Mouse (Mus musculus): ENCODE results near the gene Irgq.
"Not testable (repeated sequence)": the region's sequence is repeated elsewhere in the genome, so short reads cannot be mapped to it uniquely, and the experiment has no call there.

Irgq gene

DNA sequence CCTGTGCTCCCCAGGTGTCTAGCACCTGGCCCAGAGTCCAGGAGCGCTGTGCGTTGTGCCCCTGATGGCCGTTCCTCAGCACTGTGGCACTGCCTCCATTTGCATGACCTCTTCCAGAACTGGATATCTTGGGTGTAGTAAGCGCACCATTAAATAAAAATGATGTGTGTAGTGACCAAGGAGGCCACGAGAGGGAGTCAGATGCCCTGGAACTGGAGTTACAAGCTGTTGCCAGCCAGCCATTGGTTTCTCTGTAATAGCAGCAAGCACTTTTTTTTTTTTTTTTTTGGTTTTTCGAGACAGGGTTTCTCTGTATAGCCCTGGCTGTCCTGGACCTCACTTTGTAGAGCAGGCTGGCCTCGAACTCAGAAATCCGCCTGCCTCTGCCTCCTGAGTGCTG lies 14.2 kb upstream of the Irgq start:
- DNase-seq, result peak in 1 of 2 experiments; percentile 43

GRCm38 (mm10) chr7:24517077-24517476 lies 13.4 kb upstream of the Irgq start:
- DNase-seq, result no peak

- DNase-seq, result no peak
These were observed 12.8 kb upstream of the Irgq start for GRCm38 (mm10) chr7:24517654-24518053.

- no peak for DNase-seq
These were observed 11.4 kb upstream of the Irgq start for GRCm38 (mm10) chr7:24519130-24519529.

DNA sequence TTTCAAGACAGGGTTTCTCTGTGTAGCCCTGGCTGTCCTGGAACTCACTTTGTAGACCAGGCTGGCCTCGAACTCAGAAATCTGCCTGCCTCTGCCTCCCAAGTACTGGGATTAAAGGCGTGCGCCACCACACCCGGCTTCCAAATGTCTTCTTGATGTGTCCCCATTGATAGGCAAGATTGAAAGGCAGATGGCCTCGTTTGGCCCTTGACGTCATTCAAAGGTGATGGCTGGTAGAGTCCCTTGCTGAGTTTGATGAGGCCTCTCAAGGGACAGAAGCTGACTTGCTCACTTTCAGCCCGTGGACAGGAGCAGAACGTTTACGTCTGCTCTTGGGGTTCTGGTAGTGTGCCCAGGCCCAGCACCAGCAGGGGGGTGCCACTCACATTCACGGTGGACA lies 10.4 kb upstream of the Irgq start:
- not testable (repeated sequence) for DNase-seq

DNA sequence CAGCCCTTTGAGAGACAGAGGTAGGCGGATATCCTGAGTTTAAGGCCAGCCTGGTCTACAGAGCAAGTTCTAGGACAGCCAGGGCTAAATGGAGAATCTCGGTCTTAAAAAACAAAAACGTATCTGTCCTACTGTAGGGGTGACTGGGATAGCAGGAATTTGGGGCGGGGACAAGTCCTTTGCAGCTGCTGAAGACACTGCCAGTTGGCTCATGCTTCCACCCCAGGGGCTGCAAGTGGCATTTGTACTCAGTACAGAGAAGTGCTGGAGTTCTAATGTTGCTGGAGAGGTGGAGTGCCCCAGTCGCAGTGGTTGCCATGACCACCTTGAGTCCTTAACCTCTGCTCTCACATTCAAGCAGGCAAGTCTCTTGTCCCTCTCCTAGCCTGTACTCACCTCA lies 7.7 kb upstream of the Irgq start:
- no peak for DNase-seq

GRCm38 (mm10) chr7:24523723-24524122 lies 6.8 kb upstream of the Irgq start:
- DNase-seq, result no peak

DNA sequence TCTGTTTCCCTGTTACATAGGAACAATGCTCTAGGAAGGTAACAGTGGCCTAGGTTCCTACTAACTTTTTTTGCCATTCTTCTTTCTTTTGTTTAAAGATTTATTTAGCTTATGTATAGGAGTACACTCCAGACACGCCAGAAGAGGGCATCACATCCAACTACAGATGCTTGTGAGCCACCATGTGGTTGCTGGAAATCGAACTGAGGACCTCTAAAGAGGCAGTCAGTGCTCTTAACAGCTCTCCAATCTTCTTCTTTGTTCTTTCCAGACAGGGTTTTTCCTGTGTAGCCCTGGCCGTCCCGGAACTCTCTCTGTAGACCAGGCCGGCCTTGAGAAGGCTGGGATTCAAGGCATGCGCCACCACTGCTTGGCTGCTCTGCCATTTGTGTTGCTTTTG lies 5.5 kb upstream of the Irgq start:
- DNase-seq, result no peak

GRCm38 (mm10) chr7:24525686-24526420 lies 4.6 kb upstream of the Irgq start:
- no peak for DNase-seq

GRCm38 (mm10) chr7:24528861-24529260 lies 1.6 kb upstream of the Irgq start:
- no peak for DNase-seq

GRCm38 (mm10) chr7:24529580-24529979 lies 909 bp upstream of the Irgq start:
- DNase-seq, result no peak

DNA sequence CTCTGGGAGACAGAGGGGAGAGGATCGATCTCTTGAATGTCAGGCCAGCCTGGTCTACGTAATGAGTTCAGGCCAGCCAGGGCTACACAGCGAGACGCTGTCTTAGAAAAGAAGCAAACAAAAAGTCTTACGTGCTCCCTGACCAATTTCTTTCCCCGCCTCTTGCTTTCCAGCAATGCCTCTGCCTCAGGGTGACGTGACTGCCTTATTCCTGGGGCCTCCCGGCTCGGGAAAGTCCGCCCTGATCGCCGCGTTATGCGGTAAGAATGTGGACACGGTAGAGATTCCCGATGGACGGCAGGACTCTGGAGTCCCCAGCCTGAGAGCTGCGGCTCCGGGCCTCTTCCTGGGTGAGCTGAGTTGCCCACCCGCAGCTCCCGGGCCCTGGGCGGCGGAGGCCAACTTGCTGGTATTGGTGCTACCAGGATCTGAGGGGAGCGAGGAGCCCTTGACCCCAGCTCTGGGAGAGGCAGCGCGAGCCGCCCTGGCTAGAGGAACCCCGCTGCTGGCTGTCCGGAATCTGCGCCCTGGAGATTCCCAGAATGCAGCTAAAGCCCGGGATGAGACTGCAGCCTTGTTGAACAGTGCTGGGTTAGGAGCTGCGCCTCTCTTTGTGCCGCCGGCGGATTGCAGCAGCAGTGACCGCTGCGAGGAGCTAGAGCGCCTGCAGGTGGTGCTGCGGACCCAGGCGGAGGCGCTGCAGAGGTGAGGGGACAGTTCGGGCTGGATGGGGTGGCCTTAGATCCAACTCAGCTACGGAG lies 902 bp downstream of the Irgq start:
- DNase-seq, result peak; percentile 85 to 91

DNA sequence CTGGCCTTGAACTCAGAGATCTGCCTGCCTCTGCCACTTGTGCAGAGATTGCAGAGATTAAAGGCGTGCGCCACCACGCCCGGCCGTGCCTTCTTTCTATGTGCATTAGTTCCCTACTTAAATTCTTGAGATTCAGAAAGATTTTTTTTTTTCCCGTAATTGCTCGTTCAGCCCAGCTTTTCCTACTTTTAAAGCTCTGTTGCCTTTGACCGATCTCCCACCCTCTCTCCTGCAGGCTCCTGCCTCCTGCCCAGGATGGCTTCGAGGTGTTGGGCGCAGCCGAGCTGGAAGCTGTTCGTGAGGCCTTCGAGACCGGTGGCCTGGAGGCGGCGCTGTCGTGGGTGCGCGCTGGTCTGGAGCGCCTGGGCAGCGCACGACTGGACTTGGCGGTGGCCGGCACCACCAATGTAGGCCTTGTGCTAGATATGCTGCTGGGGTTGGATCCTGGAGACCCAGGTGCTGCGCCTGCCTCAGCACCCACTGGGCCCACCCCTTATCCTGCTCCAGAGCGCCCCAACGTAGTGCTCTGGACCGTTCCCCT lies 2.6 kb downstream of the Irgq start:
- DNase-seq, result peak; percentile 12 to 27

GRCm38 (mm10) chr7:24533806-24534205 lies 3.3 kb downstream of the Irgq start:
- peak; percentile 19 to 38 for DNase-seq

- peak in 1 of 2 experiments; percentile 40 for DNase-seq
These were observed 3.8 kb downstream of the Irgq start for GRCm38 (mm10) chr7:24534301-24534700.

GRCm38 (mm10) chr7:24537081-24537480 lies 6.6 kb downstream of the Irgq start:
- peak; percentile 16 to 38 for DNase-seq

DNA sequence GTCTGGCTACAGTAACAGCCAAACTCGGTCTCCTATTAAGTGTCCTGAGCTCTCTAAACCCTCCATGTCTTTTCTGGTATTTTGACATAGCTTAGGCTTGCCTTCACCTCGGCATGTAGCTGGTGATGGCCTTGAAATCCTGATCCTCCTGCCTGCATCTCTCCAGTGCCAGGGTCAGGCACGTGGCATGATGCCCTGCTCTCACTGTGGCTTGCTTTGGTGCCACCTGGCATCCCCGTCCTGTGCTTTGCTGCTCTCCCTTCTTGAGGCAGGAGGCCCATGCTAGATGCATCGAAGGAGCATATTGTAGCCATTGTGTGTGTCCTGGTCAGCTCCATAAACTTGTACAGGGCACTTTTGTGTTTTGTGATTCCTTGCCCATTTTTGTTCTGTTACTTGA lies 7.1 kb downstream of the Irgq start:
- no peak for DNase-seq

GRCm38 (mm10) chr7:24538154-24538553 lies 7.7 kb downstream of the Irgq start:
- peak; percentile 51 to 70 for DNase-seq

GRCm38 (mm10) chr7:24538701-24539100 lies 8.2 kb downstream of the Irgq start:
- DNase-seq, result no peak

GRCm38 (mm10) chr7:24539686-24540085 lies 9.2 kb downstream of the Irgq start:
- DNase-seq, result no peak

DNA sequence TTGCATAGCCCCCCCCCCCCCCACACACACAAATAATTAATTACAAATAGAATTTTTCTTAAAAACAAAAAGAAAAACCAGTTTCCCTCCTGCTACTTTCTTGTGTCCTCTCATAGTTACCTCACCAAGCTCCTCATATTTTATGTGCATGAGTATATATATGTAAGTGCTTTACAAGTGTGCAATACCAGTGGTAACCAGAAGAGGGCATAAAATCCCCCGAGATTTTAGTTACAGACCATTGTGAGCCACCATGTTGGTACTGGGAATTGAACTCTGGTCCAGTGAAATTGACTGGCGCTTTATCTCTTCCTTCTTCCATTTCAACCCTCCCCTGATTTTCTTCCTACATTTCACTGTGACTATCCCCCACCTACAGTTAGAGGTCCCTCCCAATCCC lies 14.0 kb downstream of the Irgq start:
- DNase-seq, result no peak

- peak; percentile 29 to 41 for DNase-seq
These were observed 15.7 kb downstream of the Irgq start, which contains the start of the genes Pinlyp and Xrcc1 for GRCm38 (mm10) chr7:24546068-24546614. Gene Pinlyp (minus strand): TSS chr7:24546118. Gene Xrcc1 (plus strand): TSS chr7:24546289.

GRCm38 (mm10) chr7:24546634-24547389 lies 16.3 kb downstream of the Irgq start:
- peak; percentile 99 to 100 for DNase-seq
